Mouse (Mus musculus): ENCODE data around the gene Scarb1. TPM values are rescaled to one million over a fixed set of nuclear protein-coding genes. Genes with fewer than 3 reads are reported as not detected.

The Scarb1 gene
- polyA plus RNA-seq, 1 experiment from 2014 or later: 45.9 TPM

GRCm38 (mm10) chr5:125287053-125287655 lies 53.7 kb downstream of the Scarb1 start:
- no peak overlapping the region for H3K9ac ChIP-seq
- H3K4me2 ChIP-seq: no peak overlapping the region
- no peaks in the 10 kb centered on the region for H3K9me3 ChIP-seq
- H3K36me3 ChIP-seq (replicated peaks): no peaks in the 10 kb centered on the region
- no peak overlapping the region for H3K27ac ChIP-seq
- WGBS: 94% methylated on average over 9 of the region's 9 CpGs
- H3K4me1 ChIP-seq: peaks cover 7% of the 10 kb centered on the region; the same call in 1 of the 2 replicates
- H3K27me3 ChIP-seq (replicated peaks): no peaks in the 10 kb centered on the region
- no peak overlapping the region for H3K4me3 ChIP-seq
- ATAC-seq (replicated peaks): no peak

DNA sequence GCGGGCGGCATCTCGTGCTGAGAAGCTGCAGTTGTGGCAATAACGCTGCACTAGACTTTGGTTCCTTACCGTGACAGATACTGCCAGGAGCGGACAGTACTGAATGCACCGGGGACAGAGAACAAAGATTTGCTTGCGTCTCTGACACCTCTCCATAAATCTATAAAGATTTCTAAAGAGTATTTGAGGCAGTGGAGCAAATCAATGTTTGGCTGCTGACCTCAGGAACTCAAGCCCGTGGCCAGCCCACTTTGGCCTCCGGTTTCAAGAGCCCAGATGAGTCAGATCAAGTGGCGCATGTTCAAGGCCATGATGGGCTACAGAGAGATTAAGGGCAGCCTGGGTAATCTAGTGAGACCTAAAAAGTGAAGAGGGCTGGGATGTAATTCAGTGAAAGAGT lies 54.8 kb downstream of the Scarb1 start:
- H3K9ac ChIP-seq: no peak overlapping the region
- no peaks in the 10 kb centered on the region for H3K9me3 ChIP-seq
- H3K27me3 ChIP-seq (replicated peaks): no peaks in the 10 kb centered on the region
- H3K36me3 ChIP-seq (replicated peaks): no peaks in the 10 kb centered on the region
- H3K27ac ChIP-seq: no peak overlapping the region
- no peak overlapping the region for H3K4me2 ChIP-seq
- 91% methylated on average over 11 of the region's 11 CpGs for WGBS
- ATAC-seq (replicated peaks): no peak
- no peak overlapping the region for H3K4me3 ChIP-seq
- peaks cover 7% of the 10 kb centered on the region; the same call in 1 of the 2 replicates for H3K4me1 ChIP-seq

DNA sequence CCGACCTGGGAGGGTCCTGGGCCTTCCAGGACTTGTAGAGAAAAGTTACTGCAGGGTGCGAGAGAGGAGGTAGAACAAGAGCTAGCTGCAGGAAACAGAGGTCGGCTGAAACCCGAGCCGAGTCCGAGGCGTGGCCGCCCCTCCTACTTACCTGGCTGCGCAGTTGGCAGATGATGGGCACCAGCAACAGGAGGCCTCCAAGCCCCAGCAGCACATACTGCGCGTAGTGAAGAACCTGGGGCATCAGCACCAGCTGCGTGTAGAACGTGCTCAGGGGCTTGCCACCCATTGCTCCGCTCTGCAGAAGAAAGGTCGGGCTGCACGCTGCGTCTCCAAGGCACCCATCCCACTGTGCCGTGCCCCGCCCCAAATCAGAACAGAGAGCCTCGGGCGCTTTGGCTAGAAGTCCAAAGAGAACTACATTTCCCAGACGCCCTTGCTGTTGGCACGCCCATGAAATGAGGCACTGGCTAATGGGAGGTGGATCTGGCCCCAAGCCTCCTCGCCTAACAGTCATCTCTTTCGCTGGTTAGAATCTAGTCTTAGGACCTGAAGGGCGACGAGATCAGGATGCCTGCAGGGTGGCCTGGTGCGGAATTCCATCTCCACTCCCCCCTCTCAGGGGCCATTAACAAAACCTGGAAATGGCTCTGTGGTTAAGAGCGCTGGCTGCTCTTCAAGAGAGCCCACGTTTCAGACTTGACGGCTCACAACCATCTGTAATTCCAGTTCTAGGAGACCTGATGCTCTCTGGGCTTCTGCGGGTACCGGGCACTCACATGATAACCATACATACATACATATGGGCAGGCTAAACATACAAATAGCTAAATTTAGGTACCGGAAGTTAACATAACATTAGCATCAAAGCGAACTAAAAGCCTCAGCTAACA lies 56.9 kb downstream of the Scarb1 start:
- no peak overlapping the region for H3K27ac ChIP-seq
- H3K4me3 ChIP-seq: peak overlapping the region; percentile 38
- H3K9ac ChIP-seq: peak overlapping the region; percentile 35
- peaks cover 13% of the 10 kb centered on the region; the same call in 1 of the 2 replicates for H3K4me1 ChIP-seq
- H3K36me3 ChIP-seq (replicated peaks): no peaks in the 10 kb centered on the region
- WGBS: 17% methylated on average over 35 of the region's 35 CpGs
- peak overlapping the region; percentile 64 for H3K4me2 ChIP-seq
- no peaks in the 10 kb centered on the region for H3K27me3 ChIP-seq (replicated peaks)
- peak; percentile 81 for ATAC-seq (replicated peaks)
- no peaks in the 10 kb centered on the region for H3K9me3 ChIP-seq

DNA sequence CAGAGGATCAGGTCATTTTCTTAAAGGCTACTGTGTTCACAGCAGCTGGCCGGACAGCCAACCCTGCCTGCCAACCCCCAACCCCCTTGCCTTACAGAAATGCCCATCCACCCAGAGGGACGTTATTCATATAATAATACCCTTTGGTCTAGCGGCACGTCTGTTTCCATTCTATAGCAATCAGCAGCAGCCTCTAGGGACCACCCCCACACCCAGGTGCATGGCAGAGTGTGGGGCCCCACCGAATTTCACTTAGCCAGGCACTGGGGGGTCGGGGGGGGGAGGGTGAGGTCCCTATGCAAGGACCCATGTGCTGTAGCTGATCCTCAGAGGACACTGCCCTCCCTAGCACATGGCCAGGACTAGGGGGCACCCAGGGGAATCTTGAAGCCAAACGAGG lies 61.7 kb downstream of the Scarb1 start:
- Histone ChIP-seq H3K27ac (no peak overlapping the region), H3K4me2 (no peak overlapping the region), H3K9me3 (no peaks in the 10 kb centered on the region), H3K9ac (no peak overlapping the region), H3K27me3 (replicated peaks) (no peaks in the 10 kb centered on the region), H3K4me3 (no peak overlapping the region), H3K4me1 (peaks cover 13% of the 10 kb centered on the region; the same call in 1 of the 2 replicates), H3K36me3 (replicated peaks) (no peaks in the 10 kb centered on the region)
- WGBS: 39% methylated on average over 7 of the region's 7 CpGs
- no peak for ATAC-seq (replicated peaks)

DNA sequence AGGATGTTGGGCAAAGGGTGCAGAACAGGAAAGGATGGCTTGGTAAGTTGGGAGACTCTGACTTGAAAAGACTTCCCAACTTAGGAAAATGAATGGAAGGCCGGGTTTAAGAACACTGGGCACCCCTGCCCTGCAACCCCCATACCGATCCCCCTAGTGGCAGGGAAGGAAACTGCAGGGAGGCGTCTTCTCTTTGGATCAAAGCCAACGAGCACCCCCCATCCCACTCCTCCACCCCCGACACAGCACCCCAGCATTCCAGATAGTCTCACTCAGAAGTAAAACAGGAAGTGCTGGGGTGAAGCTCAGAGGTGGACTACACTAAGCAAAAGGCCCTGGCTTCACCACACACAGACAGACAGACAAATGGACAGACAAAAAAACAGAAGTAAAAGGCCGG lies 62.6 kb downstream of the Scarb1 start:
- 35% methylated on average over 6 of the region's 6 CpGs for WGBS
- Histone ChIP-seq H3K27ac (no peak overlapping the region), H3K4me1 (peaks cover 6% of the 10 kb centered on the region; the same call in 1 of the 2 replicates), H3K36me3 (replicated peaks) (no peaks in the 10 kb centered on the region), H3K27me3 (replicated peaks) (no peaks in the 10 kb centered on the region), H3K9me3 (no peaks in the 10 kb centered on the region), H3K4me3 (no peak overlapping the region), H3K9ac (no peak overlapping the region), H3K4me2 (no peak overlapping the region)
- ATAC-seq (replicated peaks): no peak

DNA sequence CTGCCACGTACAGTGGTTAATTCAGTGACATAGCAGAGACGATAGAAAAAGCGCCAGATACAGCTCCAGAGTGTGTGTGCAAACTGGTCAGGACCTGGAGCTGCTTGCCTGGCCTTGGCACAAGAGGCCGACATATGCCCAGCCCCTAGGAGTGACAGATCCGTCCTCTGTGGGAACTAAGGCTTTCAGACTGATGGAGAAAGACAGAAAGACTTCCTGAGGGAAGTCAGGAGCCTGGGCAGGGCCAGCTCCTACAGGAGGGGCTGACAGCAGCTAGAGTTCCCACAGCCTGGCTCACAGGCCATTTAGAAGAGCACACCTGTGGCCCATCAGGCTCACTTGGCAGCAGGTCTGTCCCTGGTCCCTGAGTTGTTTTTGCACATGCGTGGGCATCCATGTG lies 63.6 kb downstream of the Scarb1 start:
- Histone ChIP-seq H3K4me1 (peaks cover 6% of the 10 kb centered on the region; the same call in 1 of the 2 replicates), H3K27me3 (replicated peaks) (no peaks in the 10 kb centered on the region), H3K9ac (no peak overlapping the region), H3K4me2 (no peak overlapping the region), H3K9me3 (no peaks in the 10 kb centered on the region), H3K27ac (no peak overlapping the region), H3K36me3 (replicated peaks) (no peaks in the 10 kb centered on the region), H3K4me3 (no peak overlapping the region)
- 91% methylated on average over 6 of the region's 6 CpGs for WGBS
- ATAC-seq (replicated peaks): no peak

- peaks cover 6% of the 10 kb centered on the region; the same call in 1 of the 2 replicates for H3K4me1 ChIP-seq
- no peaks in the 10 kb centered on the region for H3K9me3 ChIP-seq
- no peak for ATAC-seq (replicated peaks)
- H3K27ac ChIP-seq: no peak overlapping the region
- no peak overlapping the region for H3K4me2 ChIP-seq
- no peaks in the 10 kb centered on the region for H3K27me3 ChIP-seq (replicated peaks)
- WGBS: 81% methylated on average over 4 of the region's 4 CpGs
- no peak overlapping the region for H3K4me3 ChIP-seq
- H3K36me3 ChIP-seq (replicated peaks): no peaks in the 10 kb centered on the region
- no peak overlapping the region for H3K9ac ChIP-seq
These were observed 64.1 kb downstream of the Scarb1 start for GRCm38 (mm10) chr5:125276765-125277164.

GRCm38 (mm10) chr5:125275315-125275714 lies 65.6 kb downstream of the Scarb1 start:
- no peak overlapping the region for H3K4me2 ChIP-seq
- no peaks in the 10 kb centered on the region for H3K9me3 ChIP-seq
- H3K36me3 ChIP-seq (replicated peaks): no peaks in the 10 kb centered on the region
- WGBS: 78% methylated on average over 8 of the region's 8 CpGs
- H3K4me1 ChIP-seq: peaks cover 14% of the 10 kb centered on the region
- no peak overlapping the region for H3K27ac ChIP-seq
- H3K4me3 ChIP-seq: no peak overlapping the region
- ATAC-seq (replicated peaks): no peak
- H3K9ac ChIP-seq: no peak overlapping the region
- H3K27me3 ChIP-seq (replicated peaks): no peaks in the 10 kb centered on the region

- no peak overlapping the region for H3K4me2 ChIP-seq
- H3K27me3 ChIP-seq (replicated peaks): no peaks in the 10 kb centered on the region
- WGBS: 87% methylated on average over 3 of the region's 3 CpGs
- H3K4me3 ChIP-seq: no peak overlapping the region
- H3K36me3 ChIP-seq (replicated peaks): no peaks in the 10 kb centered on the region
- no peak for ATAC-seq (replicated peaks)
- no peak overlapping the region for H3K27ac ChIP-seq
- peaks cover 14% of the 10 kb centered on the region for H3K4me1 ChIP-seq
- H3K9me3 ChIP-seq: no peaks in the 10 kb centered on the region
- no peak overlapping the region for H3K9ac ChIP-seq
These were observed 66.1 kb downstream of the Scarb1 start for GRCm38 (mm10) chr5:125274773-125275172.

DNA sequence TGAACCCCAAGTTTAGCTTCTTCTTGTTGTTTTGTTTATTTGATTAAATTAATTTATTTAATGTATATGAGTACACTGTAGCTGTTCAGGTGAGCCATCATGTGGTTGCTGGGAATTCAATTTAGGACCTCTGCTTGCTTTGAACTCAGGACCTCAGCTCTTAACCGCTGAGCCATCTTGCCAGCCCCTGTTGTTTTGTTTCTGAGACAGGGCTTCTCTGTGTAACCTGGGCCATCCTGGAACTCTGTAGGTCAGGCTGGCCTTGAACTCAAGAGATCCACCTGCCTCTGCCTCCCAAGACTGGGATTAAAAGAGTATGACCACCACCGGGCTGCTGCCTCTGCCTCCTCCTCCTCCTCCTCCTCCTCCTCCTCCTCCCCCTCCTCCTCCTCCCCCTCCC lies 66.7 kb downstream of the Scarb1 start:
- no peaks in the 10 kb centered on the region for H3K36me3 ChIP-seq (replicated peaks)
- no peaks in the 10 kb centered on the region for H3K27me3 ChIP-seq (replicated peaks)
- no peak overlapping the region for H3K9ac ChIP-seq
- 52% methylated on average over 2 of the region's 2 CpGs for WGBS
- no peaks in the 10 kb centered on the region for H3K9me3 ChIP-seq
- ATAC-seq (replicated peaks): no peak
- no peak overlapping the region for H3K27ac ChIP-seq
- H3K4me3 ChIP-seq: no peak overlapping the region
- no peak overlapping the region for H3K4me2 ChIP-seq
- peaks cover 9% of the 10 kb centered on the region for H3K4me1 ChIP-seq

- ATAC-seq (replicated peaks): no peak
These were observed 67.2 kb downstream of the Scarb1 start for GRCm38 (mm10) chr5:125273666-125274109.

DNA sequence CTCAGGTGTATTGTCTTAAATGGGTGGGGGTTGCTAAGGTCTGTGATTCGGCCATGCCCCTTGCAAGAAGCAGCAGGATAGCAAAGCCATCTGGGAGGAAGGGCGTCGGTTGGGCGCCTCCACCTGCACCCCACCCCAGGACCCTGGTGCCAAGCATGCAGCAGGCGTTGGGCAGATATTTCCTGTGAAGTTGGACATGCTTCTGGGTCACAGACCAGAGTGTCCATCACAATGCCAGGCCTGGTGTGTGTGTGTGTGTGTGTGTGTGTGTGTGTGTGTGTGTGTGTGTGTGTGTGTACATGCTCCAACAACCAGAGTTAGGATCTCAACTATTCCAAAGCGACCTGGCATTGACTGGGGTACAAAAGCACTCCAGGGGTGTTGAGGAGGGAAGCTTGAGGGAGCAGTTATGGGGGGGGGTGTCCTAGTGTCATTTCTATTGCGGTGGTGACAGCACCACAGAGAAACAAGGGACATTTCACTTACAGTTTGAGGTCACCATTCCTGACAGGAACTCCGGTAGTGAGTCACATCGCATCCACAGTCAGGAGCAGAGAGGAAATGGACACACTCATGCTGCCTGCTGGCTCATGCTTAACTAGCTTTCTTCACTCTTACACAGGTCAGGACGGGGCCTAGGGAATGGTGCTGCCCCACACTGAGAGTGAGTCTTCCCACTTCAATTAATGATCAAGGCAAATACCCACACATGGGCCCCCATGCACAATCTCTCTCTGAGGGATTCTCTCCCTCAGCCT lies 68.5 kb downstream of the Scarb1 start:
- ATAC-seq (replicated peaks): no peak
- Histone ChIP-seq H3K27ac (no peak overlapping the region), H3K4me2 (no peak overlapping the region), H3K9me3 (no peaks in the 10 kb centered on the region), H3K27me3 (replicated peaks) (no peaks in the 10 kb centered on the region), H3K4me3 (no peak overlapping the region), H3K9ac (no peak overlapping the region), H3K36me3 (replicated peaks) (no peaks in the 10 kb centered on the region), H3K4me1 (peaks cover 22% of the 10 kb centered on the region)
- 84% methylated on average over 10 of the region's 10 CpGs for WGBS

More at GRCm38 (mm10) chr5:125273666-125274109, 67.2 kb downstream of the Scarb1 start:
- Histone ChIP-seq H3K4me2 (no peak overlapping the region), H3K4me1 (peaks cover 10% of the 10 kb centered on the region), H3K36me3 (replicated peaks) (no peaks in the 10 kb centered on the region), H3K4me3 (no peak overlapping the region), H3K9me3 (no peaks in the 10 kb centered on the region), H3K9ac (no peak overlapping the region), H3K27ac (no peak overlapping the region), H3K27me3 (replicated peaks) (no peaks in the 10 kb centered on the region)
- 21% methylated on average over 8 of the region's 8 CpGs for WGBS

Measured in midbrain, embryonic 15.5 days (tissue).